Mouse (Mus musculus) activated CD4-positive, CD25-positive, alpha-beta regulatory T cell, adult 4 months (primary cell): ENCODE measurements around the gene Col7a1. TPM values are rescaled to one million over a fixed set of nuclear protein-coding genes. Genes with fewer than 3 reads are reported as not detected.

Source experiments
- ATAC-seq: one replicate; pipeline ENCODE4 v1.8.0; 2017
- polyA plus RNA-seq, 2 experiments: library from polyadenylated mRNA; unstranded; fragments of 100-300 nt; shearing (Covaris generic); gene quantifications; one replicate each; pipeline ENCODE4 v1.2.1; 2017

Gene Col7a1
- polyA plus RNA-seq, 2 experiments from 2014 or later, result not detected

DNA sequence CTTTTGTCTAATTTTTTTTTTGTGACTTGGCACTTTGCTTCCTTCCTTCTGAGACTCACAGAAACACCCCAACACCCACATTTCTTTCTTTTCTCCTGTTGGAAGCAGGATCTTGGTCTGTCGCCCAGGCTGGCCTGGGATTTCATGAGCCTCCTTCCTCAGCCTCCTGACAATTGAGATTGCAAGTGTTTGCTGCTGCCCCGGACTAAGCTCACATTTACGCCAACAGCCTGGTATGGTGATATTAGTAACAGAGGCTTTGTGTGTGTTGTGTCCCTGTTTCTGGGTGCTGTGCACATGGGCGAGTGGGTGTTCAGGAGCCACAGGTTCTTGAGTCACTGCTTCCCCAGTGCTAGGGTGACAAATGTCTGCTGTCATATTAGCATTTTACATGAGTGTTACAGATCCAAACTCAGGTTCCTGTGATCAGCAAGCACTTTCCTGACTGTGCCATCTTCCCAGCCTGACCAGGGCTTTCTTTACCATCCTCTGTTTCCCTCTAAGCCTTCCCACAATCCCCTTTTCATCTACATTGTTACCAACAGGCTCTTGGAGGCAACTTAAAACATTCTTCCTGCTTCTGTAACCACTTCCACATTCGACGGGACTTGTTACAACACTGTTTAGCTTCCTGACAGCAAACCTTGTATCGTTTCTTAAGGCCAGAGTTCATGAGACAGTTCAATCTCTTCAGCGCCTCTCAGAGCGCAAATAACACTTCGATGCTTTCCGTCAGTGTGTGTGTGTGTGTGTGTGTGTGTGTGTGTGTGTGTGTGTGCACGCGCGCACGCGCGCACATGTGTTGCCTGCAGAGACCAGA is 69.7 kb downstream of the Col7a1 start:
- no peak for ATAC-seq

- no peak for ATAC-seq
Measured at GRCm38 (mm10) chr9:109027521-109027920, 74.1 kb downstream of the Col7a1 start.

- ATAC-seq, result no peak
Measured at GRCm38 (mm10) chr9:109028421-109028820, 75.0 kb downstream of the Col7a1 start.

- ATAC-seq, result no peak
Measured at GRCm38 (mm10) chr9:109028919-109029318, 75.5 kb downstream of the Col7a1 start.

DNA sequence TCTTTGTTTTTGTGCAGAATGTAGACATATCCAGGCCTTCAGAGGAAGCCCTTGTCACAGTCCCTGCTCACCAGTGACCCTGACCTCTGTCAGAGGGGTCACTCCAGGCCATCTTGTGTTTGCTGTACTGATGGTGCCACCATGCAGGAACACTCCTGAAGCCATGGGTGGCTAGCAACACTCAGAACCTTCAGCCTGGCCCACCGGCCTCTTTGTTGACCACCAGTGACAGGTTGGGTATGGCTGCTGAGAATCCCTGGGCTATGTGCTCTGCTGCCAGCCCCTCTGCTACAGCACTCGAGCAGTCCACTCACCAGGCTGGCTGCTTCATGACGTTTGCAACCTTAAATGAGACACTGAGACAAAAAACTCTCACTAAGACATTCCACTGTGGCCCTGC is 76.9 kb downstream of the Col7a1 start:
- no peak for ATAC-seq

DNA sequence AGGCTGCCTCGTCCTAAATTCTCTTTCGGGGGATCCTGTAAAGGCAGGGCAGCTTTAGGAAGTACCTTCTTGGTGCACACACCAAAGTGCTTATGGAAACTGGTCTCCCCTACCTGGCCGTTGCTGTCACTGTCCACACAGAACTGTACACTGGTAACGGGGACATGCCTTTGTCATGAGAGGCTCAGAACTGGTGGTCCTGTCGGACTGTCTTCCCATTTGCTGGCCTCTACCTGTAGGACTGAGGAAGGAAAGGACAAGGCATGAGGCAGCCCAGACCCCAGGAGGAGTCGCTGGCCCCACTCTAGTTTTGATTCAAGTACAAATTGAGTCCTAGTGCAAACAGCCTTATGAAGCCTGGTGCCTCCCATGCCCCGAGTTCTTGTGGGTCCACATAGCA is 77.6 kb downstream of the Col7a1 start:
- no peak for ATAC-seq

DNA sequence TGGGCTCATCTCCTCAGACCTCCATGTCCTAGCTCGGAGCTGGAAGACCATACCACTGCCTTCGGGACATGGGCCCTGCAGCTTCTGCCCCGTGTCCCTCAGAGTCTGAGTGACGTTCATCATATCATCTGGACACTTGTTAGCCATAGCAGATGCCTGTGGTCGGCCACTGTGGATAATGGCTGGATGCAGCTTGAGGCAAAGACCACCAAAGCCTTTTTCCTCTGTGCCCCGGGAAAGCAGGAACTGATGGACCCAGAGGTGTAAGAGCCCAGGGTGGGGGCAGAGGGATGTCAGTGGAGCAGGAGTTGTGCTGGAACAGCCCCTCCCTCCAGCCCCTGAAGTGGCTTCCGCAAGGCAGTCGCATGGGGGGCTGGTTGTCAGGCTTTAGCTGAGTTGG is 78.3 kb downstream of the Col7a1 start:
- ATAC-seq, result no peak

GRCm38 (mm10) chr9:109032435-109032834 is 79.0 kb downstream of the Col7a1 start:
- no peak for ATAC-seq

Other genes starting within 250 kb of the Col7a1 start
- 10 to 100 TPM; 13.2 to 15.8 TPM for gene Ip6k2, start 169.8 kb upstream of the Col7a1 start, polyA plus RNA-seq
- gene Nckipsd, start 145.2 kb upstream of the Col7a1 start, polyA plus RNA-seq, result 1 to 10 TPM; 3.9 to 7.3 TPM
- not detected for gene Celsr3, start 127.3 kb upstream of the Col7a1 start, polyA plus RNA-seq
- 1 to 10 TPM; 6.0 to 9.3 TPM for gene Slc26a6, start 100.3 kb upstream of the Col7a1 start, polyA plus RNA-seq
- not detected for gene Tmem89, start 39.0 kb upstream of the Col7a1 start, polyA plus RNA-seq
- gene Uqcrc1, start 17.0 kb upstream of the Col7a1 start, polyA plus RNA-seq, result 100 to 1,000 TPM; 164 to 177 TPM
- not detected for gene Ucn2, start 32.4 kb downstream of the Col7a1 start, polyA plus RNA-seq
- gene Pfkfb4, start 38.2 kb downstream of the Col7a1 start, polyA plus RNA-seq, result 1 to 10 TPM; 2.2 to 2.5 TPM
- gene Shisa5, start 85.0 kb downstream of the Col7a1 start, polyA plus RNA-seq, result 1,000 to 10,000 TPM; 2,345 to 2,363 TPM
- gene Trex1, start 106.1 kb downstream of the Col7a1 start, polyA plus RNA-seq, result 10 to 100 TPM; 36.6 to 42.8 TPM
- 10 to 100 TPM; 15.3 to 16.3 TPM for gene Atrip, start 120.5 kb downstream of the Col7a1 start, polyA plus RNA-seq
- gene Ccdc51, start 128.9 kb downstream of the Col7a1 start, polyA plus RNA-seq, result 10 to 100 TPM; 10.9 to 12.4 TPM
- gene Tma7, start 129.0 kb downstream of the Col7a1 start, polyA plus RNA-seq, result 100 to 1,000 TPM; 726 to 879 TPM
- gene Plxnb1, start 141.8 kb downstream of the Col7a1 start, polyA plus RNA-seq, result under 1 TPM; 0.16 to 0.80 TPM
- not detected for gene Fbxw21, start 208.5 kb downstream of the Col7a1 start, polyA plus RNA-seq
- not detected for gene Fbxw13, start 242.4 kb downstream of the Col7a1 start, polyA plus RNA-seq